ENCODE assay signal across 26 mouse cellular contexts in genomic region chr12:17453918-17454317, GRCm38 (mm10).
A peak's percentile ranks its signal among the peaks of the same experiment; 100 is the strongest.
DNase-seq lines count a peak whose midpoint lies in the region; ATAC-seq and TF ChIP-seq lines count a peak whose summit lies in the region.
"Had no signal": no experiment of that assay in that cellular context is flagged by ENCODE, and none has a peak within 500 bp of the region (broad histone marks: within the 10 kb centered on the region; RNA-seq: fewer than 3 reads in every experiment).

No protein-coding gene starts in this region.

- H3K9ac ChIP-seq in CH12.LX (ENCODE audit: insufficient read depth, low read depth): no peak overlapping the region
- H3K9ac ChIP-seq: embryonic facial prominence, embryonic 12.5 days; embryonic facial prominence, embryonic 15.5 days; forebrain, embryonic 13.5 days; heart, embryonic 13.5 days; hindbrain, embryonic 14.5 days; intestine, embryonic 15.5 days had no signal

- peak overlapping the region; percentile 98 for H3K27ac ChIP-seq in CH12.LX (ENCODE audit: insufficient read depth, low read depth)
- H3K27ac ChIP-seq: embryonic facial prominence, embryonic 15.5 days; forebrain, embryonic 13.5 days; heart, embryonic 13.5 days; hindbrain, embryonic 14.5 days; hindbrain, postnatal 0 days; intestine, embryonic 15.5 days had no signal

- H3K27me3 ChIP-seq in CH12.LX (replicated peaks): no peaks in the 10 kb centered on the region
- H3K27me3 ChIP-seq: embryonic facial prominence, embryonic 12.5 days; embryonic facial prominence, embryonic 15.5 days; forebrain, embryonic 13.5 days; heart, embryonic 13.5 days; intestine, embryonic 15.5 days had no signal

- H3K9me3 ChIP-seq in CH12.LX (replicated peaks; ENCODE audit: low read length): no peaks in the 10 kb centered on the region
- H3K9me3 ChIP-seq: embryonic facial prominence, embryonic 12.5 days; embryonic facial prominence, embryonic 15.5 days; forebrain, embryonic 13.5 days; heart, embryonic 13.5 days; intestine, embryonic 15.5 days had no signal

- dilution Hi-C loops in CH12.LX (cut with MboI; ENCODE audit: extremely low pct_ligation_motif_present, extremely low pct_unique_long_range_greater_than_20kb, low sequenced_read_pairs): no loop called here

- no peak; the same call in none of the 2 replicates for TF ChIP-seq RAD21 in CH12.LX (IDR thresholded peaks at IDR 0.05; ENCODE audit: low read depth, low read length)

- peak overlapping the region in 1 of 3 experiments; percentile 55 for H3K4me3 ChIP-seq in CH12.LX (replicated peaks in 1 of 3; ENCODE audit: low read depth in 2 of 3, low read length in 2 of 3, poor library complexity in 1 of 3)
- H3K4me3 ChIP-seq: embryonic facial prominence, embryonic 12.5 days; embryonic facial prominence, embryonic 15.5 days; forebrain, embryonic 13.5 days; heart, embryonic 13.5 days; intestine, embryonic 15.5 days had no signal

- no peak overlapping the region for H3K4me2 ChIP-seq in CH12.LX (ENCODE audit: insufficient read depth, low read depth, poor library complexity, severe bottlenecking)
- H3K4me2 ChIP-seq: embryonic facial prominence, embryonic 12.5 days; embryonic facial prominence, embryonic 15.5 days; forebrain, embryonic 13.5 days; heart, embryonic 13.5 days; hindbrain, embryonic 14.5 days; intestine, embryonic 15.5 days had no signal

- no peaks in the 10 kb centered on the region for H3K79me2 ChIP-seq in CH12.LX (replicated peaks; ENCODE audit: control insufficient read depth, extremely low read depth, insufficient read depth, poor library complexity, severe bottlenecking)

- H3K36me3 ChIP-seq in CH12.LX (replicated peaks in 1 of 2; ENCODE audit: control insufficient read depth in 1 of 2, insufficient read depth in 1 of 2, low read length in 1 of 2): no peaks in the 10 kb centered on the region
- H3K36me3 ChIP-seq: embryonic facial prominence, embryonic 12.5 days; embryonic facial prominence, embryonic 15.5 days; heart, embryonic 13.5 days; intestine, embryonic 15.5 days had no signal

- TF ChIP-seq EP300 in CH12.LX (IDR thresholded peaks at IDR 0.05; ENCODE audit: low read length): peak; percentile 90

- ATAC-seq in frontal cortex, adult (ENCODE audit: low TSS enrichment): no peak
- ATAC-seq: forebrain, embryonic 13.5 days; forebrain, embryonic 16.5 days; hindbrain, postnatal 0 days; intestine, embryonic 15.5 days had no signal

- peaks cover 43 to 72% of the 10 kb centered on the region in 2 experiments for H3K4me1 ChIP-seq in CH12.LX (ENCODE audit: control insufficient read depth in 1 of 2, insufficient read depth in 2 of 2)
- H3K4me1 ChIP-seq: embryonic facial prominence, embryonic 12.5 days; embryonic facial prominence, embryonic 15.5 days; forebrain, embryonic 13.5 days had no signal

- peak; percentile 35 for DNase-seq in testis, postnatal 10 days (ENCODE audit: low spot score)
- DNase-seq in testis, postnatal 14 days (ENCODE audit: low spot score): no peak
- peak; percentile 76 for DNase-seq in CH12.LX (ENCODE audit: extremely low read depth)
- DNase-seq in induced T-regulatory cell, adult 2 months (ENCODE audit: low read depth): peak; percentile 51
- DNase-seq in right cerebral cortex, postnatal 36 days (ENCODE audit: low spot score in 2 of 2): no peak
- DNase-seq in left cerebral cortex, postnatal 36 days (ENCODE audit: low spot score in 2 of 2): no peak
- DNase-seq: adrenal gland, adult 8-10 months; adrenal gland, postnatal 25 days; cerebellum, adult 11-12 months; cerebellum, adult 8-10 months; cerebellum, postnatal 14 days; gastrocnemius, postnatal 36 days; heart, adult 11 months; heart, postnatal 14 days; heart, postnatal 4 days; kidney, adult 11 months; kidney, adult 9 months had no signal

- intact Hi-C loops in left cerebral cortex, postnatal 36 days (cut with DNase I): no loop called here

- no peak for TF ChIP-seq POLR2A in CH12.LX (IDR thresholded peaks at IDR 0.05; ENCODE audit: low read depth, low read length)

- in situ Hi-C loops in CH12.LX (cut with MboI; ENCODE audit: low pct_ligation_motif_present, low pct_unique_long_range_greater_than_20kb, low sequenced_read_pairs): no loop called here

- TF ChIP-seq CTCF in CH12.LX (conservative IDR thresholded peaks at IDR 0.05 in 1 of 2, IDR thresholded peaks at IDR 0.05 in 1 of 2; ENCODE audit: low read depth in 2 of 2, low read length in 2 of 2): no peak

TF ChIP-seq in CH12.LX, 34 proteins besides CTCF, POLR2A, EP300 and RAD21:
- peak; percentile 43; the same call in 1 of the 2 replicates for TF ChIP-seq MAFK (IDR thresholded peaks at IDR 0.05; ENCODE audit: insufficient replicate concordance, low read length)
- TF ChIP-seq BHLHE40 (IDR thresholded peaks at IDR 0.05; ENCODE audit: low read depth, low read length): peak; percentile 97
- TF ChIP-seq ZKSCAN1 (IDR thresholded peaks at IDR 0.05; ENCODE audit: borderline replicate concordance, low read depth, low read length): no peak
- TF ChIP-seq UBTF (IDR thresholded peaks at IDR 0.05; ENCODE audit: low read depth, low read length): no peak
- peak; percentile 77; the same call in 1 of the 2 replicates for TF ChIP-seq RCOR1 (conservative IDR thresholded peaks at IDR 0.05; ENCODE audit: low read depth, low read length)
- no peak for TF ChIP-seq POLR2AphosphoS2 (IDR thresholded peaks at IDR 0.05; ENCODE audit: low read depth, low read length)
- no peak for TF ChIP-seq GABPA (IDR thresholded peaks at IDR 0.05; ENCODE audit: insufficient replicate concordance, low read depth, low read length)
- no peak for TF ChIP-seq USF2 (conservative IDR thresholded peaks at IDR 0.05; ENCODE audit: low read depth, low read length)
- TF ChIP-seq PAX5 (IDR thresholded peaks at IDR 0.05; ENCODE audit: low read length): no peak
- TF ChIP-seq CHD1 (IDR thresholded peaks at IDR 0.05; ENCODE audit: low read depth, low read length): no peak
- TF ChIP-seq ETS1 (conservative IDR thresholded peaks at IDR 0.05; ENCODE audit: low read depth, low read length): peak; percentile 99
- no peak; the same call in 1 of the 2 replicates for TF ChIP-seq SMC3 (IDR thresholded peaks at IDR 0.05; ENCODE audit: low read depth, low read length)
- no peak for TF ChIP-seq SIN3A (IDR thresholded peaks at IDR 0.05; ENCODE audit: low read length)
- TF ChIP-seq MAZ (IDR thresholded peaks at IDR 0.05; ENCODE audit: low read depth, low read length): peak; percentile 64; the same call in 1 of the 2 replicates
- TF ChIP-seq HCFC1 (IDR thresholded peaks at IDR 0.05; ENCODE audit: low read depth, low read length): peak; percentile 37; the same call in 1 of the 2 replicates
- 0 out of 2 replicates have a peak, but pooled peaks have one; percentile 17 for TF ChIP-seq NRF1 (IDR thresholded peaks at IDR 0.05; ENCODE audit: low read depth, low read length)
- peak; percentile 53; the same call in 1 of the 2 replicates for TF ChIP-seq CHD2 (IDR thresholded peaks at IDR 0.05; ENCODE audit: low read length)
- peak; percentile 43; the same call in 1 of the 2 replicates for TF ChIP-seq ELF1 (IDR thresholded peaks at IDR 0.05; ENCODE audit: low read depth, low read length)
- TF ChIP-seq E2F4 (IDR thresholded peaks at IDR 0.05; ENCODE audit: insufficient replicate concordance, low read depth, low read length): 0 out of 2 replicates have a peak, but pooled peaks have one; percentile 30
- peak; percentile 97 for TF ChIP-seq TCF12 (IDR thresholded peaks at IDR 0.05; ENCODE audit: low read depth, low read length)
- TF ChIP-seq MXI1 (IDR thresholded peaks at IDR 0.05; ENCODE audit: low read depth, low read length): no peak
- no peak for TF ChIP-seq ZMIZ1 (IDR thresholded peaks at IDR 0.05; ENCODE audit: low read depth, low read length)
- TF ChIP-seq ZNF384 (IDR thresholded peaks at IDR 0.05; ENCODE audit: low read depth, low read length): no peak; the same call in 1 of the 2 replicates
- no peak for TF ChIP-seq MAX (IDR thresholded peaks at IDR 0.05; ENCODE audit: low read length)
- TF ChIP-seq TBP (conservative IDR thresholded peaks at IDR 0.05; ENCODE audit: low read depth, low read length): 0 out of 2 replicates have a peak, but pooled peaks have one; percentile 11
- peak; percentile 96 for TF ChIP-seq IRF4 (IDR thresholded peaks at IDR 0.05; ENCODE audit: low read depth, low read length)
- no peak for TF ChIP-seq NELFE (IDR thresholded peaks at IDR 0.05; ENCODE audit: low read depth, low read length)
- no peak for TF ChIP-seq ZC3H11A (IDR thresholded peaks at IDR 0.05; ENCODE audit: low read depth, low read length)
- TF ChIP-seq JUN (IDR thresholded peaks at IDR 0.05; ENCODE audit: insufficient read depth, low read depth, low read length): peak; percentile 81
- no peak for TF ChIP-seq KAT2A (IDR thresholded peaks at IDR 0.05; ENCODE audit: insufficient replicate concordance, low read length)
- peak; percentile 100 for TF ChIP-seq MEF2A (IDR thresholded peaks at IDR 0.05; ENCODE audit: borderline replicate concordance, low read depth, low read length)
- TF ChIP-seq USF1 (IDR thresholded peaks at IDR 0.05; ENCODE audit: low read depth, low read length): no peak
- peak; percentile 90 for TF ChIP-seq JUND (conservative IDR thresholded peaks at IDR 0.05; ENCODE audit: low read depth, low read length)
- TF ChIP-seq MYC (IDR thresholded peaks at IDR 0.05; ENCODE audit: low read depth, low read length): peak; percentile 46; the same call in 1 of the 2 replicates
TF ChIP-seq in CH12.LX: peak in this region for 17.

Comparison
In these comparisons a context has a peak if more than half of its experiments do, and no peak if none do; other contexts are left out.
1. DNase-seq: peak in testis, postnatal 10 days (single experiment), CH12.LX (single experiment) and induced T-regulatory cell, adult 2 months (single experiment); none in testis, postnatal 14 days (single experiment), right cerebral cortex, postnatal 36 days (0 of 2) and left cerebral cortex, postnatal 36 days (0 of 2).